Mouse (Mus musculus): Measurements from ENCODE around the gene Znrd1as. TPM values are rescaled to one million over a fixed set of nuclear protein-coding genes. Genes with fewer than 3 reads are reported as not detected.

Znrd1as gene
- total and polyA plus RNA-seq, 3 experiments = 1.8 to 2.8 TPM; not detected in 1

- Histone ChIP-seq H3K79me2 (ENCODE audit: control insufficient read depth, insufficient read depth, low read length, poor library complexity) (no peaks in the 10 kb centered on the region), H3K4me3 (ENCODE audit: control insufficient read depth in 1 of 2, insufficient read depth in 1 of 2, low read depth in 2 of 2, low read length in 2 of 2) (no peak overlapping the region), H3K36me3 (ENCODE audit: control insufficient read depth in 1 of 2, insufficient read depth in 2 of 2, low read length in 2 of 2) (no peaks in the 10 kb centered on the region), H3K9me3 (replicated peaks; ENCODE audit: insufficient read depth, low read length) (no peaks in the 10 kb centered on the region), H3K27ac (ENCODE audit: control insufficient read depth, low read depth, low read length) (no peak overlapping the region), H3K4me1 (ENCODE audit: control insufficient read depth in 1 of 2, insufficient read depth in 2 of 2, low read length in 2 of 2) (0 out of 4 replicates have a peak, but pooled peaks cover 0 to 4% of the 10 kb centered on the region in 2 experiments), H3K9ac (ENCODE audit: control insufficient read depth, low read depth, low read length, poor library complexity, severe bottlenecking) (no peak overlapping the region), H3K27me3 (ENCODE audit: control insufficient read depth in 1 of 2, insufficient read depth in 2 of 2, low read length in 2 of 2) (peaks cover 0 to 5% of the 10 kb centered on the region in 2 experiments; a peak in 3 of 4 replicates)
- TF ChIP-seq MAX (IDR thresholded peaks at IDR 0.05; ENCODE audit: low read length) (no peak), ZC3H11A (IDR thresholded peaks at IDR 0.05; ENCODE audit: low read depth, low read length) (no peak), ZMIZ1 (IDR thresholded peaks at IDR 0.05; ENCODE audit: low read depth, low read length) (no peak), NRF1 (IDR thresholded peaks at IDR 0.05; ENCODE audit: insufficient read depth, low read depth, low read length, poor library complexity, severe bottlenecking) (no peak), ELF1 (IDR thresholded peaks at IDR 0.05; ENCODE audit: low read depth, low read length) (no peak), SMC3 (IDR thresholded peaks at IDR 0.05; ENCODE audit: low read depth, low read length) (no peak), E2F4 (IDR thresholded peaks at IDR 0.05; ENCODE audit: borderline replicate concordance, low read depth, low read length) (no peak), MEF2A (IDR thresholded peaks at IDR 0.05; ENCODE audit: extremely low read depth, insufficient replicate concordance, low read depth, low read length, poor library complexity, severe bottlenecking) (no peak), POLR2A (IDR thresholded peaks at IDR 0.05; ENCODE audit: control insufficient read depth in 1 of 2, insufficient read depth in 1 of 2, low read depth in 1 of 2, low read length in 2 of 2, poor library complexity in 1 of 2) (no peak), CHD1 (IDR thresholded peaks at IDR 0.05; ENCODE audit: low read depth, low read length) (no peak), SIN3A (IDR thresholded peaks at IDR 0.05; ENCODE audit: low read length) (no peak), POLR2AphosphoS2 (IDR thresholded peaks at IDR 0.05; ENCODE audit: low read length) (no peak), HCFC1 (IDR thresholded peaks at IDR 0.05; ENCODE audit: low read depth, low read length) (no peak), TAL1 (IDR thresholded peaks at IDR 0.05; ENCODE audit: low read length) (no peak), GABPA (IDR thresholded peaks at IDR 0.05; ENCODE audit: low read depth, low read length) (no peak), CHD2 (IDR thresholded peaks at IDR 0.05; ENCODE audit: low read length) (no peak), RCOR1 (IDR thresholded peaks at IDR 0.05; ENCODE audit: low read depth, low read length) (no peak), POLR2AphosphoS5 (IDR thresholded peaks at IDR 0.05; ENCODE audit: borderline replicate concordance, low read depth, low read length) (no peak)
- no peak for DNase-seq (ENCODE audit: low read depth, low spot score)
Observed at GRCm38 (mm10) chr17:36930233-36930632, 28.2 kb upstream of the Znrd1as start.

- TF ChIP-seq TBP (IDR thresholded peaks at IDR 0.05; ENCODE audit: low read depth, low read length) (no peak), SMC3 (IDR thresholded peaks at IDR 0.05; ENCODE audit: low read depth, low read length) (no peak), TAL1 (IDR thresholded peaks at IDR 0.05; ENCODE audit: low read length) (no peak), ZMIZ1 (IDR thresholded peaks at IDR 0.05; ENCODE audit: low read depth, low read length) (no peak), MYB (IDR thresholded peaks at IDR 0.05; ENCODE audit: low read depth, low read length) (no peak), SIN3A (IDR thresholded peaks at IDR 0.05; ENCODE audit: low read length) (no peak), RCOR1 (IDR thresholded peaks at IDR 0.05; ENCODE audit: low read depth, low read length) (no peak)
- no peak overlapping the region for H3K27ac ChIP-seq (ENCODE audit: control insufficient read depth, low read depth, low read length)
- H3K4me3 ChIP-seq (ENCODE audit: control insufficient read depth in 1 of 2, insufficient read depth in 1 of 2, low read depth in 2 of 2, low read length in 2 of 2) = no peak overlapping the region
- H3K27me3 ChIP-seq (ENCODE audit: control insufficient read depth in 1 of 2, insufficient read depth in 2 of 2, low read length in 2 of 2) = peaks cover 0 to 5% of the 10 kb centered on the region in 2 experiments; a peak in 3 of 4 replicates
- no peaks in the 10 kb centered on the region for H3K9me3 ChIP-seq (replicated peaks; ENCODE audit: insufficient read depth, low read length)
- no peaks in the 10 kb centered on the region for H3K79me2 ChIP-seq (ENCODE audit: control insufficient read depth, insufficient read depth, low read length, poor library complexity)
- no peaks in the 10 kb centered on the region for H3K36me3 ChIP-seq (ENCODE audit: control insufficient read depth in 1 of 2, insufficient read depth in 2 of 2, low read length in 2 of 2)
- 0 out of 4 replicates have a peak, but pooled peaks cover 0 to 4% of the 10 kb centered on the region in 2 experiments for H3K4me1 ChIP-seq (ENCODE audit: control insufficient read depth in 1 of 2, insufficient read depth in 2 of 2, low read length in 2 of 2)
- DNase-seq (ENCODE audit: low read depth, low spot score) = no peak
- no peak overlapping the region for H3K9ac ChIP-seq (ENCODE audit: control insufficient read depth, low read depth, low read length, poor library complexity, severe bottlenecking)
Observed at GRCm38 (mm10) chr17:36931130-36931529, 27.3 kb upstream of the Znrd1as start.

Data from MEL (cell line).